Mouse (Mus musculus): ENCODE results near the gene Clec4d. TPM values are rescaled to one million over a fixed set of nuclear protein-coding genes. Genes with fewer than 3 reads are reported as not detected.
"Not testable (repeated sequence)": the region's sequence is repeated elsewhere in the genome, so short reads cannot be mapped to it uniquely, and the experiment has no call there.

Gene Clec4d
- total RNA-seq (2021), result not detected
- long read RNA-seq, experiment 1, result 0 reads
- long read RNA-seq, experiment 2, result 0 reads

- no peak for DNase-seq (ENCODE audit: low spot score in 2 of 2)
These were observed at the start of gene Clec4d for GRCm38 (mm10) chr6:123261555-123262161. Gene Clec4d, plus strand, starts transcription at chr6:123262111.

DNA sequence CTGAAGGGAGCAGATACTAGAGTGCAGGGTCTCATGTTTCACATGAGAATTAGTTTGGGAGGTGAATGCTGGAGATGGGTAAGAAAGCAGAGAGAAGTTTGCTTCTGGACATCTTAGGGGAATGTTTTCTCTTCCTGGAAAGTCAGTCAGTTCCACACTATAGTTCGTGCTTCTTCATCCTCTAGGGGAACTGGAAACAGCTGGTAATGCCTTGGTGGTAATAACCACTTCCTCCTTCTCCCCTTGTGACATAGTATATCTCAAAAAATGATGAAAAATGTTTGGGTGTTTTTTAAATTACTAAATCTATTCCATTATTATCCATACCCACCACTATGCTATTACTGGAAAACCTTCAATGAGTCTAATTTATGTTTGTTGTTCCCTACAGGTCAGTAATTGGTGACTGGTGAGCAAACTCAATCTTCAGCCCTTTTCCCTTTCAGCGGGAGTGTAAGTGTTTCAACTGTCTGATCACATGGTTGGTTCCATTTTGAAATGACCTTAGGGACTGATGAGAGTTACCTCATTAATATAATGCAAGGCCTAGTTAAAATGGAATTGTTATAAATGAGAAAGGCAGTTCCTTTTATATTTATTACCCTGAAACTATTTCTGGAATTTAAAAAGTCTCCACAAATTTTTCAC, 34.3 kb upstream of the Clec4d start:
- DNase-seq (ENCODE audit: low spot score in 2 of 2), result no peak

GRCm38 (mm10) chr6:123229644-123230043, 32.3 kb upstream of the Clec4d start, which contains the start of gene Clec4n:
Gene Clec4n, plus strand, starts transcription at chr6:123229843.
- DNase-seq (ENCODE audit: low spot score in 2 of 2), result no peak

GRCm38 (mm10) chr6:123231149-123231548, 30.8 kb upstream of the Clec4d start:
- DNase-seq (ENCODE audit: low spot score in 2 of 2), result no peak

DNA sequence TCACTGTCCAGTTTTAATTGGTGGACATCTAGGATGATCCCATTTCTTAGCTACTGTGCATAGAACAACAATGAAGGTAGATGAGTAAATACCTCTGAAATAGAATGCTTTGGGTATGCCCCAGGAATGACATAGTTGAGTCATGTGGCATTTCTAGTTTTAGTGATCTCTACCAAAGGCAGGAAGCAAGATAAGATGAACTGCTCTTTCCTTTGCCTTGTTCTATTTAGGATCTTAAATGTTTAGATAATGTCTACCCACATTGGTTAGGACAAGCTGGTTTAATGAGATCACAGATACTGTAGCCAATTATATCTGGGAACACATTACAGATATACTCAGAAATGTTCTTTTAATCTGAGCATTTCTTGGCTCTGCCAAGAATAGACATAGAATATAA, 24.3 kb upstream of the Clec4d start:
- DNase-seq (ENCODE audit: low spot score in 2 of 2), result no peak

GRCm38 (mm10) chr6:123244201-123244600, 17.7 kb upstream of the Clec4d start:
- no peak for DNase-seq (ENCODE audit: low spot score in 2 of 2)

- DNase-seq (ENCODE audit: low spot score in 2 of 2), result not testable (repeated sequence)
These were observed 13.0 kb upstream of the Clec4d start for GRCm38 (mm10) chr6:123248862-123249261.

DNA sequence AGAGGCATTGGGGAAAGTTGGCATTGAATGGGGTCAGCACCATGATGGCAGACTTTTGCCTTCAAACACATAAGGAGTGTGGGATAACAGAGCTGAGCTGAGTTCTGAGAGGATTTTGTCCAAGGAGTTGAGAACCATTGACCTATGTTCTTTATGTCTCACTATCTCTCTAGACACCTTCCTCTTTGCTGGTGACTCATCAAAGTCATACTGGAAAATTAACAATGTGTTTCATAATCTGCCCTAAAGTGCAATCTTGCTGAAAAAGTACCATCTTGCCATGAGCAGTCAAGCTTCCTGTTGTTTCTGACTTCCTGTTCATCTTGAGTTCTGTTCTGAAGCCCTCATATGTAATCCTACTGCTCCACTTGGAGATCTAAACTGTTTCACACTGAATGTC, 9.2 kb upstream of the Clec4d start:
- no peak for DNase-seq (ENCODE audit: low spot score in 2 of 2)

- DNase-seq (ENCODE audit: low spot score in 2 of 2), result no peak
These were observed 3.0 kb upstream of the Clec4d start for GRCm38 (mm10) chr6:123258946-123259345.

- no peak for DNase-seq (ENCODE audit: low spot score in 2 of 2)
These were observed 1.9 kb upstream of the Clec4d start for GRCm38 (mm10) chr6:123259889-123260603.

GRCm38 (mm10) chr6:123260868-123261267, 1.0 kb upstream of the Clec4d start:
- DNase-seq (ENCODE audit: low spot score in 2 of 2), result no peak

DNA sequence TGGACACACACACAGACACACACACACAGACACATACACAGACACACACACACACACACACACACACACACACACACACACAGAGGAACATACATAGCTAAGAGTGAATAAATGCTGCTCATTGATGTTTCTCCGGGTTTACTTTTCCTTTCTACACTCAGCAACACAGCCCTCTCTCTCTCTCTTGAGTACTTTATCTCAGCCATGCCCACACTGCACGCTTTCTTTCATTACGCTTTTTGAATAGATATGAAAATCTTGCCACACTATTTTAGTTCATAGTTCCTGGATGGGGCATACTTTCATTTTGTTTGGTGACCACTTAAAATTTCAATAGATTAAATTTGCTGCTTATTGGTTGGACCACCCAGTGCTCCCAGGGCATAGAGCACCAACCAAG, 2.3 kb downstream of the Clec4d start:
- no peak for DNase-seq (ENCODE audit: low spot score in 2 of 2)

DNA sequence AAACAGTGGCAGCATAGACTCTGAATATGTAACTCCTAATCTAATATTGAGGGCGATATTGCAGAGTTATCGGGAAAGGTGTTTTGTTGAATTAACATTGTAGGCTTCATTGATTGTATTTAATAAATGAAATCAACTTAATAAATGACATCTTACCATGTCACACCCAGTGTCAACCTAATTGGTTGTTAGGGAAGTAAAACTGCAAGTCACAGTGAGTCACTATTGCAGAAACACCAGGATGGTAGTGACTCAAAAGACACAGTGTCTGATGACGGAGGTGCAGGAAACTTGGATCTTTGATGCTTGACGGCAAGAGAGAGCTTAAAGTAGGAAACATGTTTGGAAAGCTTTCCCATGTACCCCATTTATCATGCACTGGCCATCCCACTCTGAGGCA, 3.9 kb downstream of the Clec4d start:
- no peak for DNase-seq (ENCODE audit: low spot score in 2 of 2)

GRCm38 (mm10) chr6:123266945-123267344, 5.0 kb downstream of the Clec4d start:
- DNase-seq (ENCODE audit: low spot score in 2 of 2), result no peak

DNA sequence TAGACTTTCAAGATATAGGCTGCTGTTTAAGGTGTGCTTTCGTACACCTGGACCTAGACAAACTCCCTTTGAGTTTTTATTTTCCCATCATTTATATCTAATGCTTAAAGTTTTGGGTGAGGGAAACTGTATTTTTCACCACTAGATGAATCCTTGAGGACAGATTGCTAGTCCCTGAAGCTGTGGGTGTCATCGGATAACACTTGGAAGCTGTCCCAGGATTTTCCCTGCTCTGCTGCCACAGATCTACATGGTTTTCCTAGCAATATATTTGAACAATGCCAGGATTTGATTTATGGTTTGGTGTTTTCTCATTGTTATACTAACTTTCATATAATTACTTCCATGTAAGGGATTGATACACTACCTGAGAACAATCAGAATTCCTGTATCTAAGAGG, 17.5 kb downstream of the Clec4d start:
- peak; percentile 6 to 11 for DNase-seq (ENCODE audit: low spot score in 2 of 2)

DNA sequence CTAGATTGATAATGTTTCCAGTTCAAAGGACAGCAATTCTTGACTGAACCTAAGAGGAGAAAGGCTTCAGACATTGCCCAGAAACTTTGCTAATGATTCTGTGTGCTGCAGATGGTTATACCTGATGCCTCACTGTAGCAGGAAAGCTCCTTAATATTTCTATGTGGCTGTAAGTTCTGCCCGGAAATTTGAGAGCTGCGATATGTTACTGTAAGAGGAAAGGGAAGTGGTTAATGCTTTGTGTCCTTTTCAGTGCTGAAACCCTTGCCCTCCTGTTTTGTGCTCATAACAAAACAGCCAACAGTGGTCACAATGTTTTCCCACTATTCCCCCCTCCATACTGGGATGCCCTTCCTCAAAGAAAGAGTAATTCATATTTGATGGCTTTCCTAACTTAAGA, 24.4 kb downstream of the Clec4d start:
- no peak for DNase-seq (ENCODE audit: low spot score in 2 of 2)

GRCm38 (mm10) chr6:123288931-123289330, 27.0 kb downstream of the Clec4d start:
- DNase-seq (ENCODE audit: low spot score in 2 of 2), result no peak

- no peak for DNase-seq (ENCODE audit: low spot score in 2 of 2)
These were observed 27.8 kb downstream of the Clec4d start, which contains the start of gene Clec4e for GRCm38 (mm10) chr6:123289753-123290152. Gene Clec4e, minus strand, starts transcription at chr6:123289870.

DNA sequence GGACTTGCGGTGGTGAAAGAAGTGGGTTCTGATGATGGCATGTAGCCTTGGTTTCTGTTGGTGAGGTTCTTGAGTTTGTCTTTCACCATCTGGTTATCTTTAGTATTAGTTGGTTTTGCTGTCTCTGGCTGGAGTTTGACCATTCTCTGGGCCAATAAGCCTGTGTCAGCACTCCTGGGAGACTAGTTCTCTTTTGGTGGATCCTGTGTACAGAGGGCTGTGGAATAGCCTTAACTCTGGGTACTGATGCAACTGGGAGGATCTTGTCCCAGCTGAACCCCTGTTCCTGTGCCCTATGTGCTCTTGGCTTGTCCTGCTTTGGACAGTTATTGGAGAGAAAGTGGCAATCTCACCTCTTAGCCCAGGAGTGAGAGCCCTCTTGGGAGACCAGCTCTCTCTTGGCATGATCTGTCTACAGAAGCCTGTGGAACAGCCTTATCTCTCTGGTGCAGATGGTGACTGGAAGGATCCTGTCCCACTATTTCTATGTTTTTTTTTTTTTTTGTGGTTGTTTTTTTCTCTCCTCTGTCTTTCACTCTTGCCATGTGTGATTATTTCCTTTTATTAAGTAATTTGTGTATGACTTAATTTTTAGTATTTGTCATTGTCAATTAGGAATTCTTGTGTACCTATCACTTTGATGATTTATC, 31.0 kb downstream of the Clec4d start:
- DNase-seq (ENCODE audit: low spot score in 2 of 2), result no peak

DNA sequence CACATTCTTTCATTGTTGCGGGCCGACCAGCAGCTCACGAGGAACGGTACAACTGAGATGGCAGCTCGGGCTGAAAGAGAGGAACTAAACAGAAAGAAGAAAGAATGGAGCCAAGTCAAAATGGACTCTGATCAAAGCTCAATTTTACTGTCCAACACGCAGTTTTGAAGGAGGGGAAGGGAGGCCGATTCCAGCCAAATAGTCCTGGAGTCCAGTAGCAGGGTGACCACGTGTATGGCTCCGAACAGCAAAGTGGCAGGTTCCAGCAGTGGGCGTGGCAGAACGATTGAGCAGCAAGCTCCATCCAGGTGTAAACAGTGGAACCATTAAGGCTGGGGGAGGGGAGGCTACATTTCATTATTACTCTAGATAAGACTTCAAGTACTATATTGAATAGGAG, 31.6 kb downstream of the Clec4d start:
- not testable (repeated sequence) for DNase-seq (ENCODE audit: low spot score in 2 of 2)

GRCm38 (mm10) chr6:123296687-123297086, 34.8 kb downstream of the Clec4d start:
- DNase-seq (ENCODE audit: low spot score in 2 of 2), result no peak

DNA sequence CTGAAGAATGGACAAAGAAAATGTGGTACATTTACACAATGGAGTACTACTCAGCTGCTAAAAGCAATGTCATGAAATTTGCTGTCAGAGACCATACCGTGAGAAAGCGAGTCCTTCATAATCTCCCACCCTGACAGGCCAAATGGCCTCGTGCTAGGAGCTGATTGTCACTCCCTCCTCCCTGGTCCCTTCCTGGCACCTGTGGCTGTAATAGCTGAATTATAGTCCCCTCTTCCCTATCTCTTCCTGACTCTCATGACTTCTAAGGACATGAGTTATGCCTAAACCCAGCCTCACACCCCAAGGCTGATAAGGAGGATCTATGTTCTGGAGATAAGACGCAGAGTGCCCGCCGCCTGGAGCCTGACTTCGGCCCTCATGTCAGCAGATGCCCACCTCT, 44.4 kb downstream of the Clec4d start:
- DNase-seq (ENCODE audit: low spot score in 2 of 2), result not testable (repeated sequence)

Measured in left cerebral cortex, adult 18-20 months (tissue).